Mouse (Mus musculus): ENCODE measurements around the gene Lias.

Gene Lias

DNA sequence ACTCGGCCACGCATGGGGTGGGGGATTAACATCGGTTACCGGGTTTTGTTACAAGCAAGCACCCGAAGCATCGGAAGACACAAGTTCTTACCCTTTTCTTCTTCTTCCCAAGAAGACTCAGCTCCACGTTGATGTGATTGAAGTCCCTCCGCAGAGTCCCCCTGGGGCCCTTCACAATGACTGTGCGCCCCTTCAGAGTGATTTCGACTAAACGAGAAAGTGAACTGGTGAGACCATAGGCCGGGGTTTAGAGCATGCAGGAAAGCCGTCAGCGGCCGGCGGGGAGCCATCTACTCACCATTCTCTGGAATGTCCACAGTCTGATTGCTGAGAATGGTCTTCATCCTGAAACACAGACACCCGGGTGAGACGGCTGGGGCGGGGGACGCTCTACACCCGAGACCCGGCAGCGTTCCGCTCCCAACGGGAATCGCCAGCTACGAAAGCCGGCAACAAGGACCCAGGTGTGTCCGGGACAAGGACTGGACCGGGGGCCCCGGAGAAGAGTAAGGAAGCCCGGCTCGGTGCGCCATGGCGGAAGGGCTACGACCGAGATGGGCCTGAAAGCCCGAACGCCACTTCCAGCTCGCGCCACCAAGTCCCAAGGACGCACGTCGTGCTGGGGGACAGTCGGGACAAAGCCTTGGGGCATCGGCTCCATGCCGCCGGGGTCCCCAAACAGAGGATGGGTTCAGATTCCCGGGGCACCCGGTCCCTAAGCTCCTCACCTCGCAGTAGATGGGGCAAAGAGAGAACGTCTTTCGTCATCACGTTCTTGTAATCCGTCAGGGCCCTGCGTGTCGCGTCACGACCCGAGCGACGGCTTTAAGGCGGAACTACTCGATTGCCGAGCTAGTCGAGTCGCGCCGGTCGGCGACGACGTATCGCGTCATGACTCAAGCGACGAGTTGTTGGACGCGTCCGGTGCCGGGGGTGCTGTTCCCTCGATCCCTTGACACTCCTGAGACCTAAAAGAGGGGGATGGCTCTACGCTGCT, at the start of gene Lias, which contains the start of gene Rpl9:
TSS of gene Lias (plus strand) at position 850 of the 997 bp plus-strand sequence.
TSS of gene Rpl9 (minus strand) at position 797 of the 997 bp plus-strand sequence.
- peak; percentile 95 to 100 for DNase-seq

DNA sequence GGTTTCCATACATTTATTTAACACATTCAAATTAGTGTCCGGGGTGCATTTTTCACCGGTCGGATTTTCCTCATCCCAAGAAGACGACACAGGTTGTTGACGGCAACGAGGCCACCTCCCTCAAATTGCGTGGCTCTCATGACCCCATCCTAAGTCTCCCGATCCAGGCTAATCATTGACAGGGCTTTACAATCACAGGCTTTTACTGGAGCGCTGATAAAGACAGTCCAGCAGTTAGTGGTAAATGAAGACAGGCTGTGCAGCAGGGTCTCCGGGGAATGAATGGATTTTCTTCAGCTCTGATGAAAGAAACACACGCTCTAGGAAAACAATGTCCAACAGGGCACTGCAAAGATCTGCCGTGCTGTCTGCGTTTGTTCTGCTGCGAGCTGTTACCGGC, 43.1 kb upstream of the Lias start, which contains the start of gene Klb:
TSS of gene Klb (plus strand) at position 147 of the 400 bp plus-strand sequence.
- no peak for DNase-seq

GRCm38 (mm10) chr5:65350508-65350907, 40.8 kb upstream of the Lias start:
- no peak for DNase-seq

DNA sequence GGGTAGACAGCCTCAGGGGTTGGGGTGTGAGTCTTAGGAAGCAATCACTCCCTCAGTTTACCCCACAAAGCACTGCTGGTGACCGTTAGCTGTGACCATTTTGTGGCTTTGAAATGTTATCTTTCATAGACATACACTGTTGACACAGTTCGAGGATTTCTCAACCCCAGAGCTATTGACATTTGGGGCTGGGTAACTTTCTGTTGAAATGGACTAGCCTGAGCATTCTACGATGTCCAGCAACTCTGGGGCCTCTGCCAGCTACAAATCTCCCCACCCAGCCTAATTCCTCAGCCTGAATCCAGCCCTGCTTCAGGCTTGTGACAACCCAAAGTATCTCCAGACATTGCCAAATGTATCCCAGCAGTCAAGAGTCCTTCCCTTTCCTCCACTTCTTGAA, 37.2 kb upstream of the Lias start:
- no peak for DNase-seq

DNA sequence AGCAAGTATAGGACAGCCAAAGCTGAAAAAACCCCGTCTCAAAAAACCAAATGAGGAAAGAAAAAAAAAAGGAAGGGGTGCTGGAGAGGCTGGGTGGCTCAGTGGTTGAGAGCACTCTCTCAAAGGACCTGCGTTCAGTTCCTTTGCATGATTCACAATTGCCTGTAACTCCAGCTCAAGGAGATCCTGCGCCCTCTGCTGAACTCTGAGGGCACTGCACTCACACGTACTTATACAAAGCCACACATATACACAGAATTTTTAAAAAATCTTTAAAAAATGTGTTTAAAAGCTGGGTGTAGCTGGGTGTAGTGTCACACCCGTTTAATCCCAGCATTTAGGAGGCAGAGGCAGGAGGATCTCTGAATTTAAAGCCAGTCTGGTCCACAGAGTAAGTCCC, 36.3 kb upstream of the Lias start:
- DNase-seq = no peak

DNA sequence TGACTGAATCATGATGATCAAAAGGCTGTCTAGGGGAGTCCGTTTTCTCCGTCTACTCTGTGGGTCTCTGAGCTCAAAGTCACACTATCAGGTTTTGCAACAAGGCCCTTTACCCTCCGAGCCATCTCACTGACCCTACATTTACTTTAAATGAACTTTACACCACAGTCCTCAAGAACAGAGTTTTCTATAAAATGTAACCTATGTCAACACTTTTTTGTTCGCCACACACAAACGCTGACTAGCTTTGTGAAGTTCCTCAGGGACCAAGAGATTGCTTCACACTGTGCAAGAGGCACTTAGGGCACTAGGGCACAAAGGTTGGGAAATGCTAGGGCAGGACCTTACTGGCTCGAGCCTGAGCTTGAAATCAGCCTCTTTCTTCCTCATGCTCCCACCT, 34.4 kb upstream of the Lias start:
- no peak for DNase-seq

- no peak for DNase-seq
Measured at GRCm38 (mm10) chr5:65357771-65358170, 33.5 kb upstream of the Lias start.

GRCm38 (mm10) chr5:65367837-65368236, 23.5 kb upstream of the Lias start:
- DNase-seq = no peak

DNA sequence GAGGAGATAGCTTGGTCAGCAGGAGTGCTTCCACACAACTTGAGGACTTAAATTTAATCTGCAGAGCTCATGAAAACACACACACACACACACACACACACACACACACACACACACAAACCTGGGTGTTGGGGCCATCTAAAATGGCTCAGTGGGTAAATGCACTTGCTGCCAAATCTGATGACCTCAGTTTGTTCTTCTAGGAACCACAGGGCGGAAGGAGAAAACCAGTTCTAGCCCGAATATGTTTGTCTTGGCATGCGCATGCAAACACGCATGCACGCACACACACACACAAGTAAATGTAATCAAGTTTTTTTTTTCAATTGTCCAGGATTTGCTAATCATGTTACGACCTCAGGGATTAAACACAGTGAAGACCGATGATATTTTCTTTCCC, 19.7 kb upstream of the Lias start:
- no peak for DNase-seq

DNA sequence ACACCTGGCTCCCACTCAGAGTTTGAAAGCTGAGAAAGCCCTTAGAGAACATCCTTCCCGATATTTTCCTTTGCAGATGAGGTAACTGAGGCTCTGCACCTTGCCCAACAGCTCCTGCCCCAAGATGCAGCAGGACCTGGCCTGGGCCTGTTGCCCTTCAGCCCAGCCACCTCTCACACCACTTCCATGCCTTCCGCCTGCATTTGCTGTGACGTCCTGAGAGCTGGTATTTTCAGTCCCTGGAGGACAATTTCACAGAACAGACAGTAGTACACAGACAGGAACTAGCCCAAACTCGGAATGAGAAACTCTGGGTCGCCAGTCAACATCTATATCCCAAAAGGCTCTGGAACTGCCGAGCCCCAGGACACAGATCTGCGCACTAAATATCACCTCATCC, 16.6 kb upstream of the Lias start:
- no peak for DNase-seq

DNA sequence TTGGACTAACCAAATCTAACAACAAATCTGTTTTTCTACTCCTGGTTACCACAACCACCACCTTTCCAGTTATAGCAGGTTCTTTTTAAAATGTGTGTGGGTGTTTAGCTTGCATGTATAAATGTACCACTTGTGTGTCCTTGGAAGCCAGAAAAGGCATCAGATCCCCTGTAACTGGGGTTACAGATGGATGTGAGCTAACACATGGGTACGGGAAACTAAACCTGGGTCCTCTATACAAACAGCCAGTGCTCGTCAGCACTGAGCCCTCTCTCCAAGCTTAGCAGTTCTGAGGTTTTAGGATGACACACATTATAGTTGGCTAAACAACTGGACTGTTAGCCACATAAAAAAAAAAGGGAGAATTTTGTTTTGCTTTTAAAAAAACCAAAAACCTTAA, 5.6 kb upstream of the Lias start:
- no peak for DNase-seq

DNA sequence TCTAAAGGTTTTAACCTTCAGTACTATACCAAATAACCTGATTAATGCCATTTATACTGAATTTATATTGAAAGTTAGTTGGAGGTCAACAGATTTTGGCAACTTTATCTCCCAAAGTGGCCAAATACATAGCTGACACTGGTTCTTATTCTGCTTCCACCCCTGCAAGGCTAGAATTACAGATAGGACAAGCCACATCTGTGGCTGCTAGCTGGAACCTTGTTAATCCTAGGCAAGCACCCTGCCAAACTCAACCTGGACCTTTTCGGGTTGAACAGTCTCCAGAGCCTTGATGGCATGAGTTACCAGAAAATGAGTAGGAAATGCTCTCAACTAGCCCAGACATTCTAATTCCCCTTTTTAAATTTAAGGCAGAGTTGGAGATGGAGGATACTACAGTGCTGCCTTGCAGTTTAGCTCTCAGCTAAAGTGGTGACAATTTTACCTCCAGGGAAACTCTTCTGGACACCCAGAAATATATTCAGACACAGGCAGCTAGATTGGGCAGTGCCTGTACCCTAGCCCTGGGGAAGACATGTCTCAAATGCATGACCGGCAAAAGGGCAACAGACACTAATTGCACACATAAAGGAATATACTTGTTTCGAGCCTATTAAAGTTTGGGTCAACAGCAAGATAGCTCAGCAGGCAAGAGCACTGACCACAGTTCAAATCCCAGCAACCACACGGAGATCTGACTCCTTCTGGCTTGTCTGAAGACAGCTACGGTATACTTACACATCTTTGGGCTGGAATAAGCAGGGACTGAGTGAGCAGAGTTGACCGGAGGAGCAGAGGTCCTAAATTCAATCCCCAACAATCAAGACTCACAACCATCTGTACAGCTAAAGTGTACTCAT, 4.1 kb upstream of the Lias start:
- DNase-seq = no peak

DNA sequence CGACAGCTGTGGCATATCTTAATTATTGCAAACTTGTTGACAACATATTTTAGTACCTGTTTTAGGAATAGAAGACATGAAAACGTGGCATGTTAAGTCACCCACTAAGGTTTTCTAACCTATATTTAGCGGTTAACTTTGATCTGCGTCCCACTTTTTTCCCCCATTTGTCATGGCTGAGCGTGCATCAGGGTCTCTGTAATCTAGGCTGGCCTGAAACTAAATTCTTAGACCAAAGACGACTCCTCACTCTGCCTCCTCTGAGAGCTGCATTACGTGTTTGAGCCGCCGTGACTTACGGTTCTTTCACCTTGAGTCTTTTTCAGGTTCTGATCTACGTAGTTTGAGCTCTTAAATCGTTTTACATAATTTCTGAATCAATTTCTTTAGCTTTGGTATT, 456 bp downstream of the Lias start:
- no peak for DNase-seq

DNA sequence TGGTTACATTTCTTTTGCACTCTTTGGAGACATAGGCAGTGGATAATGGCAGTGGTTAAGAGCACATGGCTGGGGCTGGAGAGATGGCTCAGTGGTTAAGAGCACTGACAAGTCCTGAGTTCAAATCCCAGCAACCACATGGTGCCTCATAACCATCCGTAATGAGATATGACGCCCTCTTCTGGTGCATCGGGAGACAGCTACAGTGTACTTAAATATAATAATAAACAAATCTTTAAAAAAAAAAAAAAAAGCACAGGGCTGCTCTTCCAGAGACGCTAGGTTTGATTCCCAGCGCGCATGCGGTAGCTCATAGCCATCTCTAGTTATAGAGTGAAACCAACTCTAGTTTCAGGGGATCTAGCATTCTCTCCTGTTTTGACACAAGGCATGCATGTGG, 3.1 kb downstream of the Lias start:
- no peak for DNase-seq

DNA sequence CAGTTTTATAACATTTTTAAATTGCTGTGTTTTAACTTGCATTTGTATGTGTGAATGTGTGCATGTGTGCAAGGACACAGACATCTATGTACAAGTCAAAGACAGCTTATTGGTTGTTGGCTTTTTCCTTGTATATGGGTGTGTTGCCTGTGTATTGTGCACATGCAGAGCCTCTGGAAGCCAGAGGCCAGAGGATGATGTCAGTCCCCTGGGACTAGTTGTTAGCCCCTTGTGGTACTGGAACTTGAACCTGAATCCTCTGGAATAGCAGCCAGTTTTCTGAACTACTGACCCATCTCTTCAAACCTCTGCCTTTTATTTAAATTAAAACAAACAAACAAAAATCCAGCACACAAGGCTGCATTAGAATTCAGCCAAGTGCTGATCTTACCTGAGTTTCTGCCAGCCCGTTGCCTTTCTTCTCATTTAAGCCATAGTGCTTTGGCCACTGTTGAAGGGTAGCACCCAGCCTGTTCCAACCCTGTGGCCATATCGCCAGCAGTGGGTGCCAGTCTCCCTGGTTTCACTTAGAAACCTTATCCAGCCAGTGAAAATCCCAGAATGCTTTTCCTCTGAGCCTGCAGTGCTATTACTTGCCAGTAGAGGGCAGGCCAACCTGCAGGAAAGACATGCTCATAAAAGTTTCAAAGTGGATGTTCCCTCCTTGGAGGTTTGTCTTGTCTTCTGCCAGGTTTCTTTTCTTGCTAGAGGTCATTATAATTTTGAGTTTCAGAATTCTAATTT, 10.1 kb downstream of the Lias start:
- peak; percentile 85 to 89 for DNase-seq

- DNase-seq = no peak
Measured at GRCm38 (mm10) chr5:65407989-65408388, 16.7 kb downstream of the Lias start.

GRCm38 (mm10) chr5:65415653-65416458, 24.6 kb downstream of the Lias start:
- DNase-seq = no peak

GRCm38 (mm10) chr5:65419136-65419535, 27.8 kb downstream of the Lias start:
- no peak for DNase-seq

DNA sequence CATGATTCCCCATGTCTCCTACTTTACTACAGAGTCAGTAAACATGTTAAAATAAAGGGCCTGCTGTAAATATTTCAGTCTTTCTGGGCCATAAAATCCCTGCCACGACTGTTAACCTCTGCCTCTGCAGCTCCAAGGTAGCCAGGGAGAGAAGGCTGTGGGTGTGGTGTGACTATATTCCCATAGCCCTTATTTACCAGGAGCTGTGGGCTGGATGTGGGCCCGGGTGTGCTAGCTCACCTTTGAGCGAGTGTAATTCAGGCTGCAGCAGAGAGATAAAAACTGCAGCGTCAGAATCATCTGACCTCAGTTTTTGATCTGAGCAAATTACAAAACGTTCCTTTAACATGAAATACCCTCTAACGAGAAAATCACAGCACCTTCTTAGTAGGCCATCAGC, 29.5 kb downstream of the Lias start:
- DNase-seq = no peak

DNA sequence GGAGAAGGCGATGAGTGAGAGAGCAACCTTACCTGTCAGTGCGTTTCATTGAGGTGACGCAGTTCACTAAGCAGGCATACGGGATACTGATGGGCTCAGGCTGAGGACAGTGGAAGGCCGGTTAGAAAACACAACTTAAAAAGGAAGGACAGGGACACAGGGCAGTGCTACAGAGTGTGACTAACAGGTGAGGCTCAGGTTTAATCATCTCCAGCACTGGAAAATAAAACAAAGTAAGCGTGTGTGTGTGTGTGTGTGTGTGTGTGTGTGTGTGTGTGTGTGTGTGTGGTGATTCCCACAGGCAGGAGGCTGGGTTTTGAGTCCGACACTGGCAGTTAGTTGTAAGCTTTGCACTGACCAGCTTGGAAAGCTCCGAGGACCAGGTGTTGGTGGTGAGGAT, 31.5 kb downstream of the Lias start:
- DNase-seq = no peak

GRCm38 (mm10) chr5:65424215-65424614, 32.9 kb downstream of the Lias start:
- no peak for DNase-seq

DNA sequence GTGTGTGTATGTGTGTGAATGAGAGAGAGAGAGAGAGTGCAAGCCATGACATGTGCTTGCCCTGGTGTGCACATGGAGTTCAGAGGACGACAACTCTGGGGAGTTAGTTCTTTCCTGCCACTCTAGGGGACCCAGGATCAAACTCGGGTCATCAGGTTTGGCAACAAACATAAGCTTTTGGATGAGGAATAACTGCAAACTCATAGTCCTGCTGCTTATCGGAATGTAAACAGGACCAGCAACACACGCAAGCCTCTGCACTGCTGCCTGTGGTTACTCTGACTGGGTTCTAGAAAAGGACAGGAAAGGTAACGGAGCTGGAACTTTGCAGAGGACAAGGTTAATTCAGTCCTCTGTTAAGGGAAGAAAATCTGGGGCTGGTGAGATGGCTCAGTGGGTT, 34.0 kb downstream of the Lias start:
- no peak for DNase-seq

Data from cerebellum, adult 18-20 months (tissue).